Mouse (Mus musculus): ENCODE measurements around the gene Tsc22d4. TPM values are rescaled to one million over a fixed set of nuclear protein-coding genes. Genes with fewer than 3 reads are reported as not detected.
"Not testable (repeated sequence)": the region's sequence is repeated elsewhere in the genome, so short reads cannot be mapped to it uniquely, and the experiment has no call there.

The Tsc22d4 gene
- total RNA-seq, 1 experiment from 2014 or later = 170 TPM

DNA sequence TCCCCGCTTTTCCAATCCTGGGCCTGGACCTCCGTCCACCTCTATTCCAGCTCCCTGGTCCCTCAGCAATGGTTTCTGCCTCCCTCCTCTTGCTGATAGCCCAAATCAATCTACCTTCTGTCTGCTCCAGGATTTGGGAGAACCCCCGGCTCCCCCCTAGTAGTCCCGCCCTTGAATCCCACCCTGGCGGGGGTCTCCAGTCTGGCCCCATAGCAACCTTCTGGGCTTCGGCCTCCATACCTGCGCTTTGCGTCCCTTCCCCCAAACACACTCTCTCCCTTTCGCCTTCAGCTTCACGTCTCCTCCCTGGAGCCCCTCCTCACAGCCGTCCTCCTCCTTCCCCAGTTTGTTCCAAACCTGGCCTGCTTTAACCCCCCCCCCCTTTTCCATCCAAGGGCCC, 5.0 kb upstream of the Tsc22d4 start:
- ATAC-seq (ENCODE audit: extremely low read depth, insufficient number of reproducible peaks, low FRiP score, poor library complexity, severe bottlenecking) = no peak

DNA sequence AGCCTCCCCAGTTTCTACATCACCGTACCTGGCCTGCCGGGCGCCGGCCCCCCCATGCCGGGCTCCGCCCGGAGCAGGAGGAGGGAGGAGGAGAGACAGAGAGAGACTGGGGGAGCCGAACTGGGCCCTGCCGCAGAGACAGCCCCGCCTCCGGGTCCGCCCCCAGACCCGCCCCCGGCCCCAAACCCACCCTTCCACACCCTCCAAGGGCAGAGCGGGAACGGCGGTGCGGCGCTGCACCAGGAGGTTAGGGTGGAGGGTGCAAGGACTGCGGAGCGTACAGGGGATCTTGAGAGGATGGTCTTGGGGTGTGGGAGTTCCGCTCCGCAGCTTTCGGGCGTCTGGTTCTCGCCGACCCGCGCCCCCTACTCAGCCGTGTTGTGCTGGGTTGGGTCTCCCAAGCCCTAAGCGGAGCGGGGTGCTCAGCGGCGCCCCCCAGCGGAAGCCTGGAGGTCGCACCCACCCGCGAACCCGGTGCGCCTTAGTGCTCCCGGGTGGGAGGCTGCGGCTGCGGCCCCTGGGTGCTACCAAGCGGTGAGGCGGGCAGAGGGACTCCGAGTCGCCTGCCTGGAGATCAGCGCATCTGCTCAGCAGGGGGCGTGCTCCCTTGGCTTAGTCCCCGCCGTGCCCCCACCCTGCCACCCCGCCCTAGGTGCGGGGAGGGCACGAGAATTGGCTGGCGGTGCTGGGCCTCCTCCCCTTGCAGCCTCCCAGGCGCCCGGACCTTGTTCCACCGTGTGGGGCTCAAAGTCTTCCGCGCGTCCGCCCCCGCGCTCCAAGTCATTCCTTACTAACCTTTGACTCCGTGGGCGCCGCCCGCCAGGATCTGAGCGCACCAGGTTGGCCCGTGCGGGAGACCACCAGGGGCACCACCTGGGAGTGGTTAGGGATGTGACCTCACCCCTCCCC, 4.3 kb upstream of the Tsc22d4 start, which contains the start of gene Nyap1:
TSS of gene Nyap1 (minus strand) at position 585 of the 909 bp plus-strand sequence.
- ATAC-seq (ENCODE audit: extremely low read depth, insufficient number of reproducible peaks, low FRiP score, poor library complexity, severe bottlenecking) = peak; percentile 39

DNA sequence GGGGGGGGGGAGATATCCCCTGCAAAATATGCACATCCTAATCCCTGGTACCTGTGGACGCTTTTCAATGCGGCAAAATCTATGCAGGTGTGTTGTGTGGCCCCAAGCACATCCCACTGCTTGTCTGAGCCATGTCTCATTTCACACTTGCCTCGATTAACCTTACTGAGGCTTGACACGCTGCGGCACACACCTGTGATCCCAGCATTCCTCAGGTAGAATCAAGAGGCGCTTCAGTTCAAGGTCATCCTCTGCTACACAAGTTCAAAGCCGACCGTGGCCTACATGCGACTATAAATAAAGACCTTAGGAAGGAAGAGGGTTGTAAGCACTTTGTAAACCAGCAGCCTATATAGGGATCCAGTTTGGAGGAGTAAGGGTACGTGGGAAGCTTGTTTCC, 3.5 kb upstream of the Tsc22d4 start:
- no peak for ATAC-seq (ENCODE audit: extremely low read depth, insufficient number of reproducible peaks, low FRiP score, poor library complexity, severe bottlenecking)

DNA sequence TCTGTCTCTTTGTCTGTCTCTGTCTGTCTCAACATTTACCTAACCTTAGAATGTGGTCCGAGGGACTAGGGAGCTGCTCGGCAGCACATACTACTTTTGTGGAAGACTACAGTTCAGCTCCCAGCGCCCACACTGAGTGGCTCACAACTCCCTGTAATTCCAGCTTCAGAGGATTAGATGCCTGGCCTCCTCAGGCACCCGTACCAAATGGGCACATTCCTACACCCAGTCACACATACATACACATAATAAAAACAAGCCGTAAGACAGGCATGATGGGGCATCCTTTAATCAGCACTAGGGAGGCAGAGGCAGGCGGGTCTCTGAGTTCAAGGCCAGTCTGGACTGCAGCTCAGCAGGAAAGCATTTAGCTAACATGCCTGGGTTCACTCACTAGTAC, 2.7 kb upstream of the Tsc22d4 start:
- no peak for ATAC-seq (ENCODE audit: extremely low read depth, insufficient number of reproducible peaks, low FRiP score, poor library complexity, severe bottlenecking)

DNA sequence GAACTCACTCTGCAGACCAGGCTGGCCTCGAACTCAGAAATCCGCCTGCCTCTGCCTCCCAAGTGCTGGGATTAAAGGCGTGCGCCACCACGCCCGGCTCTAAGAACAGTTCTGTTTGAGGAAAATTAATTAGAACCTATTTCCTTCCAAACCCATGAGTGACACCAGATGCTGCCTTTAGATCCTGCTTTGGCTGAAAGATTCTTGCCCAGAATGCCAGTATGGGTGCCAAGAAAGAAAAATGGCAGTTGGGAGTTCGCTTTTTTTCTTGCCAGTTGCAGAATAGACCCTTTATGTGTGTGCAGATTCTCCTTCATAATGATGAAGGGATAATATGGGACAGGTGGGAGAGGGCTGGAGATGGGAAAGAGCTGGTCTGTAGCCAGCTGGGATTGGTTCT, 1.3 kb upstream of the Tsc22d4 start:
- no peak for ATAC-seq (ENCODE audit: extremely low read depth, insufficient number of reproducible peaks, low FRiP score, poor library complexity, severe bottlenecking)

DNA sequence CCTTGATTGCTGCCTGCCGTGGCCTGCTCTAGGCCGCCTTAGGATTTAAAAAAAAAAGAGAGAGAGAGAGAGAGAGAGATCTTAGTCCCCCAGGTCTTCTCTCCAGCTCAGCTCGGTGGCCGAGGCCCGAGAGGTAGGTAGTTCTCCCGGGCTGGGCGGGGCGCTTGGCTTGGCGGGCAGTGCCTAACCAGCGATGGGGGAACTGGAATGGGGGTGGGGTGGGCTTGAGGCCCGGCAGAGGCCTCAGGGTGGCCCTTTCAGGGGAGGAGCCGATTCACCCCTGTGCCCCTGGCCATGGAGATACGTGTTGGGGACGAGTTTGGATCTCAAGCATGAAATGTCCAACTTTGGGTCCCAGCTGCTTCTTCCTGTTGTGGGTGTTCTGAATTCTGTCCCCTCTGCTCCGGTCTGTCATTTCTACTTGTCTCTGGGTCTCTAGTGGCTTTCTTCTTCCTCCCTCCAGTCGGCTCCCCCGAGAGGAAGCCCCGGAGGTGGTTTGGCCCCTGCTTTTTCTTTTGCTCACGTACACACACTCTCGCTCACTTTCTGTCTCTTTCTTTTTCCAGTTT, 836 bp downstream of the Tsc22d4 start:
- ATAC-seq (ENCODE audit: extremely low read depth, insufficient number of reproducible peaks, low FRiP score, poor library complexity, severe bottlenecking) = peak; percentile 7; the same call in 1 of the 2 replicates

DNA sequence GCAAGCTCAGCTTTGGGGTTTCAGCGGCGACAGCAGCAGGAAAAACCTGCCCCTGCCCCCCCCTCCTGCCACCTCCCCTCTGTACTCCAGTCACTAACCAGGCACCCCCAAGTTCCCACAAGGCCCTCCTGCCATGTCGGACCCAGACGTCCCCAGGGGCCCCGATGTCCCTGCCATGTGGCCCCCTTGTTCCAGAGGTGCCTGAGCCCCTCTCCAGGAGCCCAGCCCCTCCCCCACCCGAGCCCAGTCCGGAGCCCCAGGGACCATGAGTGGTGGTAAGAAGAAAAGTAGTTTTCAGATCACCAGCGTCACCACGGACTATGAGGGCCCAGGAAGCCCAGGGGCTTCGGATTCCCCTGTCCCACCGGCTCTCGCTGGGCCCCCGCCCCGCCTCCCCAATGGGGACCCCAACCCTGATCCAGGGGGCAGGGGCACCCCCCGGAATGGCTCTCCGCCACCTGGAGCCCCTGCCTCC, 1.4 kb downstream of the Tsc22d4 start:
- no peak for ATAC-seq (ENCODE audit: extremely low read depth, insufficient number of reproducible peaks, low FRiP score, poor library complexity, severe bottlenecking)

DNA sequence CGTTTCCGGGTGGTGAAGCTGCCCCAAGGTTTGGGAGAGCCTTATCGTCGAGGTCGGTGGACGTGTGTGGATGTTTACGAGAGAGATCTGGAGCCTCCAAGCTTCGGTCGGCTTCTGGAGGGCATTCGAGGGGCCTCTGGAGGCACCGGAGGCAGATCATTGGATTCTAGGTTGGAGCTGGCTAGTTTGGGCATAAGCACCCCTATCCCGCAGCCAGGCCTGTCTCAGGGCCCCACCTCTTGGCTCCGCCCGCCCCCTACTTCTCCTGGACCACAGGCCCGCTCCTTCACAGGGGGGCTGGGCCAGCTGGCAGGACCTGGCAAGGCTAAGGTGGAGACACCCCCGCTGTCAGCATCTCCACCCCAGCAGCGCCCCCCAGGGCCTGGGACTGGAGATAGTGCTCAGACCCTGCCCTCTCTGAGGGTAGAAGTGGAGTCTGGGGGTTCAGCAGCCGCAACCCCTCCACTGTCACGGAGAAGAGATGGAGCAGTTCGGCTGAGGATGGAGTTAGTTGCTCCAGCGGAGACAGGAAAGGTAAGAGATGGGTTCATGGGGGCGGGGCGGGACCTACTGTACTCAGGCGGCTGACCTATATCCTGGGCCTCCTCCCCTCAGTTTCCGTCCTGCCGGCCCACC, 1.9 kb downstream of the Tsc22d4 start:
- ATAC-seq (ENCODE audit: extremely low read depth, insufficient number of reproducible peaks, low FRiP score, poor library complexity, severe bottlenecking) = no peak

DNA sequence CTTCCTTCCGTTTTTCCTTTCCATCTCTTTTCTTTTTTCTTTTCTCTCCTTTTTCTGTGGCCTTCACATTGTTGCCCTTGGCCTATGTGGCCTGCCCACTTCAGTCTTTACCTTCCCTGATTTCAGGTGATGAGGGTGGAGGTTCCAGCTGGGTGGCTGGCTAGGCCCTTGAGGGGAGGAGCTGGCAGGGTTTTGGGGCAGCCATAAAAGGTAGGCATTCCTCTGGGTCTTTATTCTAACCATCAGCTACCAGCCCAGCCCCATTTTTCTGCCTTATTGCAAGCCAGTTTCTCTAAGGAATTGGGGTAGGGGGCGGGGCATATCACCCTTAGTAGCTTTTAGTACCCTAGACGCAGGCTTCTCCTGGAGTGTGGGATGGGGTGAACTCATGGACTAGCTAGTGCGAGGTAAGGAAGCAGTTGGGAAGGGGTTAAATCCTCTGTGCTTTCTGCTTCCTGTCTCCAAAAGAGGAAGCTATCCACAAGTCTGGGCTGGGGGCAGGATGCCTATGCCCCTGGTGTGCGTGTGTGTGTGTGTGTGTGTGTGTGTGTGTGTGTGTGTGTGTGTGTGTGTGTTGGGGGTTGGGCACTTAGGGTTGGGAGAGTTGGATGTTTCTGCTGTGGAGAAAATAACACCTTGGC, 2.7 kb downstream of the Tsc22d4 start:
- ATAC-seq (ENCODE audit: extremely low read depth, insufficient number of reproducible peaks, low FRiP score, poor library complexity, severe bottlenecking) = peak; percentile 47; the same call in 1 of the 2 replicates

DNA sequence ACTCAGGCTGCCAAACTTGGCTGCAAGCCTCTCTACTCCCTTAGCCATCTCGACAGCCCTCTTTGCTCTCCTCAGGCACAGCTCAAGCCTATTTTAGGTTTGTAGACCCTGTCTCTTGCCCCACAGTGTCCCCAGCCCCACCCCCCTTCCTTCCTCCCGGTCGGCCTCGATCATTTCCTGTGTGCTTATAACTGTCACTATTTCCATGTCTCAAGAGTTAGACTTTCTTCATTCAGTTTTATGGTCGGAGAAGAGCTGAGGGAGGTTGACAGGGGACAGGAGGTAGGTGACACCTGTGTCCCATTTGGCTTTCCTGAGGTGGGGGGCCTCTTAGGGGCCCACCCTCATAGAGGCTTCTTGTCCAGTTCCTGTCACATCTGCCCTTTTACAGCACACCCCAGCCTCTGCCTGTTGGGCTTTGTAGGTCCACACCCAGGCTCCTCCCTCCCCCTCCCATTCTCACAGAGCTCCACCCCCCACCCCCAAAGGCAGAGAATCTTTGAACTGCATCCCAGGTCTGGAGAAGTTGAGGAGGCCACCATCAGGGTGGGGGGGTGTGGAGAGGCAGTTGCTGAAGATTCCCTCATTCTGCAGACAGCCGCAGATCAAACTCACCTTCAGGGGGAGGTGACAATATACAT, 3.8 kb downstream of the Tsc22d4 start:
- ATAC-seq (ENCODE audit: extremely low read depth, insufficient number of reproducible peaks, low FRiP score, poor library complexity, severe bottlenecking) = no peak

DNA sequence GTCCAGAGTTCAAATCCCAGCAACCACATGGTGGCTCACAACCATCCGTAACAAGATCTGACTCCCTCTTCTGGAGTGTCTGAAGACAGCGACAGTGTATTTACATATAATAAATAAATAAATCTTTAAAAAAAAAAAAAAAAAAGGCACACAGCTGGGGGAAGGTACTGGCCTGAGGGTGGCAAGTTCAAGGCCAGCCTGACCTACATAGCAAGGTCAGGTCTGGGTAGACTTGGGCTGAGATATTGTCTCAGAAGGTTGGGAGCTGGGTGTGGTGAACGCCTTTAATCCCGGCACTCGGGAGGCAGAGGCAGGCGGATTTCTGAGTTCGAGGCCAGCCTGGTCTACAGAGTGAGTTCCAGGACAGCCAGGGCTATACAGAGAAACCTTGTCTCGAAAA, 4.7 kb downstream of the Tsc22d4 start:
- not testable (repeated sequence) for ATAC-seq (ENCODE audit: extremely low read depth, insufficient number of reproducible peaks, low FRiP score, poor library complexity, severe bottlenecking)

DNA sequence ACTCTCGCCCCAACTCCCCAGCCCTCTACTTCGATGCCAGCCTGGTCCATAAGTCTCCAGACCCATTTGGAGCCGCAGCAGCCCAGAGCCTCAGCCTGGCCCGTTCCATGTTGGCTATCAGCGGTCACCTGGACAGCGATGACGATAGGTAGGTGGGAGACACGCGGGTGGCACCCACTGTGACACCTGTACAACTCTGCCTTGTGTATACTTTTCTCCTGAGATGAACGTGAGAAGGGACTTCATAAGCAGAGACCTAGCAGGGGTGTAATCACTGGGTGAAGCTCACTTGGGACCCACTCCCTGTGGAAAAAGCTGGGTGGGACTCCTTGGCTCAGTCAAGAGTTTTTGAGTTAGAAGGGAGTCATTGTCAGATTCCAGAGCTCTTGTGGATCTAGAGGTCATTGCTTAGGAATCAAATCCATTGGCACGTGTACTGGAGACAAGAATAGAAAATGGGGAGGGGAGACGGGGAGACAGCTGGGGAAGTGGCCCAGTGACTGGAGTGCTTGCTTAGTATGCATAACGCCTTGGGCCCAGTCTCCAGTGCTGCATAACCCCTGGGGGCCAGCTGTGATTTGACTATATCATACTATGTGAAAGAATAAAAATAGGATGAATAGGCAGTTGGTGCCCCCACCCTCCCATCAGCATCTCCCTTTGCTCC, 5.8 kb downstream of the Tsc22d4 start:
- no peak for ATAC-seq (ENCODE audit: extremely low read depth, insufficient number of reproducible peaks, low FRiP score, poor library complexity, severe bottlenecking)

DNA sequence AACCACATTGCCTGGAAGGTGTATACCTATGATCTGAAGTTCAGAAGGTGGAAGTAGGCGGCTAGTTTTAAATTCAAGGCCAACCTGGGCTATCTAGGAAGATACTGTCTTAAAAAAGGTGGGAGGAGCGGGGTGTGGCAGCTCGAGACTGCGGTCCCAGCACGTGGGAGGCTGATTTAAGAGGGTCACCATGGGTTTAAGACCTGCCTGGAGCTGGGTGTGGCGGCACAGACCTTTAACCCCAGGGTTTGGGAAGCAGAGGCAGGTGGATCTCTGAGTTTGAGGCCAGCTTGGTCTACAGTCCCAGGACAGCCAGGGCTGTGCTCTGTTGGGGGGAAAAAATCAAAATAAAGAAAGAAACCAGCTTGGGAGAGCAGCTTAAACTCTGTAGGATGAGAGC, 6.5 kb downstream of the Tsc22d4 start:
- no peak for ATAC-seq (ENCODE audit: extremely low read depth, insufficient number of reproducible peaks, low FRiP score, poor library complexity, severe bottlenecking)

DNA sequence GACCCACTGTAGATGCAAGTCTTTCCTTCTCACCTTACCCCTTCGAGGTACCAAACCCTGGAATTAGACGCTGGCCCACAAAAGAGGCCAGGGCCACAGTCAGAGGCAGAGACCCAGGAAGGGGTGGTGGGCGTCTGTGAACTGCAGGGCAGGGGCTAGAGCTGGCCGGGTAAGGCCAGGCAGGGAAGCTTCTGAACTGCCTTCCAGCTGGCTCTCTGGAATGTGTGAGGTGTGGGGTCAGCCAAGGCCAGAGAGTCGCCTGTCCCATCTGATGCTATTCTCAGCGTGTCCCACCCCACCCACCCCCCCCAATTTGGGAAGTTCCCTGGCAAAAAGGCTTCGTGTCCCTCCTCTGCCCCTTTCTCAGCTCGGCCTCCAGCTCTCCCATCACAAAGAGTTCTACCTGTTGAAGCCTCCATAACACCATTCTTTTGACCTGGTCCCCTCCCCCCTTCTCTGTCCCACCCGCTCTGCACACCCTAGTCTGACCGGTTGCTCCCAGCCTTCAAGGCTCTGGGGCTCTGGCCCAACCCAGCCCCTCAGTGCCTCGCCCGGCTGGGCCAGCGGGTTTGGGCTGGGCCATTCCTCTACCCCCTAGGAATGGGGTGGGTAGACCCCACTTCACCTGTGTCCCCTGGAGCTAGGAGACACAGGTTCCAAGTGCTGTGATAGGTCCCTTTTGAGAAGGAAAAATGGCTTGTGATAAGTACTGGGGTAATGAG, 7.7 kb downstream of the Tsc22d4 start:
- ATAC-seq (ENCODE audit: extremely low read depth, insufficient number of reproducible peaks, low FRiP score, poor library complexity, severe bottlenecking) = no peak

DNA sequence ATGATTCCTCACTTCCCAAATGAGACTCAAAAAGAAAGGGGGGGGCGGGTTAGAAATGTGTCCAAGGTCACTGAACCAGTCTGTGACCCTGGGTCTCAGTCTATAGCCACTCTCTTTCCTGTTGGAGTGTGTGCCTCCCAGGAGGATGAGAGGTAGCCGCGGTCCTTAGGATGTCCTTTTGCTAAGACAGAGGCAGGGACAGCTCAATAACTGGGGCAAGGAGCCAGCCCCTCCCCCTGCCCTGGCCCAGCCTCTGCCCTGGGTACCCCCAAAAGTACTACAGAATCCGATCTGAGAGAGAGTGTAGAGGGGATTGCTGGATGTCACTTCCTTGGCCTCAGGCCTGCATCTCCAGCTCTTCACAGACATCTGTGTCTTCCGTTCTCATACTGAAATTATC, 9.9 kb downstream of the Tsc22d4 start:
- ATAC-seq (ENCODE audit: extremely low read depth, insufficient number of reproducible peaks, low FRiP score, poor library complexity, severe bottlenecking) = no peak

DNA sequence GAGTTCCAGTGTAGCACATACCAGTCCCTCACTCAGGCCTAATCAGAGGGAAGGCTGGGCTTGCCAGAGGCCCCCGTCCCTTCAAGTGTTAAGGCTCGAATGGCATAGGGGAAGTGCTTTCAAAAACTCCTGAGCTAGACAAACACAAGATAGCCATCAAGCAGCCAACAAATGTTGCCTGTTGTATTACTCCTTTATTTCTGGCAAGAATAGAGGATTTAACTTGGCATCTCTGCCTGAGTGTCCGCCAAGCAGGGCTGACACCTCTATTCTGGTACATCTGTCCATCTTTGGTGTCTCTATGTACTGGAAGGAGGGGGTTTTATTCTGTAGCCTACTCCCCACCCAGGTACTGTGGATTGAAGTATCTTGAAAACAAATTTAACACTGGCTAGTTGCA, 10.6 kb downstream of the Tsc22d4 start:
- no peak for ATAC-seq (ENCODE audit: extremely low read depth, insufficient number of reproducible peaks, low FRiP score, poor library complexity, severe bottlenecking)

DNA sequence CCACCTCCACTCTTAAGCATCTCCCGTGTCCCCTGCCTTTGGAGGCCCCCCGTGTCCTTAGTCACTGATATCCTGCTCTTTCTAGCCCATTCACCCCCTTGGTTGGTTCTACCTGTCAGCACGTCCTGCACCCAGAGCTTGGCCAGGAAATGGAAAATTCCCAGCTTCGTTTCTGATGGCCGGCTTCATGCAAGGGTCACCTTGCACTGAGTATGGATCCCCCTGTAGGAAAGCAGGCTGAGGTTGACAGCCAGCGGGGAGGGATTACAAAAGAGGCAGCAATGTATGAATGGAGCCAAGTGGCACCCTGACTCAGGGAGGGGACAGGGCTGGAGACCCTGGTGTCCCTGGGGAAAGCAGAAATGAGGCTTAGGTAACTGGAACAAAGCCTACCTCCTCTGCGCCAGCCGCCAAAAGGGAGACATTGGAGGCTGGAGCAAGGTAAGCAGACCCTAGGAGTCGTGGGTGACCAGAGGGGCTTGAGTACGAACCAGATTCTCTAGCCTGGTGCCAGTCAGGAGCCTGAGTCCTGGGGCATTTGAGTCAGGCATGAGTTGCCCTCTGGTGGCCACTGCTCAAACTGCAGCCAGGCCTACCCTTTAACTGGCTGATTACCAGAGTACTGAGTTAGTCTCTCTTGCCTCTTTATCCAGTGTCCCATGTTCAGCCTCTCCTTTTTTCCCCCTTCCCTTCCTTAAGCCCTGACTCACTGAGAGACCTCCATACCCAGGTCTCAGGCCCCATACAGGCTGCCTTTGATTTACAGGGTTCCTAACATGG, 11.5 kb downstream of the Tsc22d4 start:
- ATAC-seq (ENCODE audit: extremely low read depth, insufficient number of reproducible peaks, low FRiP score, poor library complexity, severe bottlenecking) = peak; percentile 77
